Mouse (Mus musculus): Measurements from ENCODE around the gene Zfp213.
"Not testable (repeated sequence)": the region's sequence is repeated elsewhere in the genome, so short reads cannot be mapped to it uniquely, and the experiment has no call there.

Zfp213 gene

GRCm38 (mm10) chr17:23563595-23564367, at the start of gene Zfp213:
Gene Zfp213 (minus strand): TSS chr17:23564238.
- DNase-seq: peak; percentile 98

DNA sequence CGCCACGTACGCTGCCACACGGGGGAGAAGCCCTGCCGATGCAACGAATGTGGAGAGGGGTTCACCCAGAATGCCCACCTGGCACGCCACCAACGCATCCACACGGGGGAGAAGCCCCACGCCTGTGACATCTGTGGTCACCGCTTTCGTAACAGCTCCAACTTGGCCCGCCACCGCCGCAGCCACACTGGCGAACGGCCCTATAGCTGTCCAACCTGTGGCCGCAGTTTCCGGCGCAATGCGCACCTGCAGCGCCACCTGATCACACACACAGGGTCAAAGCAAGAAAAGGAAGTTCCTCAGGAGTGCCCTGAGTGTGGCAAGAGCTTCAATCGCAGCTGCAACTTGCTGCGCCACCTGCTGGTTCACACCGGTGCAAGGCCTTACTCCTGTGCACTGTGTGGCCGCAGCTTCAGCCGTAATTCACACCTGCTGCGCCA, 46.3 kb upstream of the Zfp213 start:
- DNase-seq: peak; percentile 40

GRCm38 (mm10) chr17:23609612-23610011, 45.6 kb upstream of the Zfp213 start:
- no peak for DNase-seq

DNA sequence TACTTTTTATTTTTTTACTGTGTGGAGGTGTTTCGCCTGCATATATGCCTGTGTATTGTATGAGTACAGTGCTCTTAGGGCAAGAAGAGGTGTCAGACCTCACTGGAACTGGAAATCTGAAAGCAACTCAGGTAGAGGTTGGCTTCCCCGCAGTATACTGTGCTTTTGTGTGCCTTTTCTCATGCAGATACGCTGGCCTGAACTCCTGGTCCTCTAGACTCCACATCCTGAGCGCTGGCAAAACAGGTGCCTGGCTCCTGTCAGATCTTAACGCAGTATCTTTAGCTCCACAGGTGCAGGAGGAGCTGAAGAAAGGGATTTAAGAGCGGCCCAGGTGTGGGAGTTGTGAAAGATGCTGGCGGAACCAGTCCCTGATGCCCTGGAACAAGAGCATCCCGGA, 41.2 kb upstream of the Zfp213 start:
- DNase-seq: no peak

DNA sequence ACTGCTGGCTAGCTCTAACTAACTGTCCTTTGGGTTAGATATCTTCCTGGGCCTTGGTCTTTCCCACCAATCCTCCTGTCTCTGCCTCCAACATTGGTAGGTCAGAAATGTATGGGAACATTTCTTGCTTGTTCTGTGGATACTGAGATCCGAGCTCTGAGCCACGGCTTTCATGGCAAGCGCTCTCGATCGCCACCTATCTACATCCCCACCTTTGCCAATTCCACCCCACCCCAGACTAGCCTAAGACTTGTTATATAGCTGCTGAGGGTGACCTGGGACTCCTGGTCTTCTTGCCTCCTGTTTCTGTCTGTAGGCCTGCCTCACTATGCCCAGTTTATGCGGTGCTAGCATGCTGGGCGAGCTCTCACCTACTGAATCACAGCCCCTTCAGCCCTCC, 40.4 kb upstream of the Zfp213 start:
- no peak for DNase-seq

- peak; percentile 63 for DNase-seq
Measured at GRCm38 (mm10) chr17:23603542-23603941, 39.5 kb upstream of the Zfp213 start.

- no peak for DNase-seq
Measured at GRCm38 (mm10) chr17:23603077-23603476, 39.0 kb upstream of the Zfp213 start.

DNA sequence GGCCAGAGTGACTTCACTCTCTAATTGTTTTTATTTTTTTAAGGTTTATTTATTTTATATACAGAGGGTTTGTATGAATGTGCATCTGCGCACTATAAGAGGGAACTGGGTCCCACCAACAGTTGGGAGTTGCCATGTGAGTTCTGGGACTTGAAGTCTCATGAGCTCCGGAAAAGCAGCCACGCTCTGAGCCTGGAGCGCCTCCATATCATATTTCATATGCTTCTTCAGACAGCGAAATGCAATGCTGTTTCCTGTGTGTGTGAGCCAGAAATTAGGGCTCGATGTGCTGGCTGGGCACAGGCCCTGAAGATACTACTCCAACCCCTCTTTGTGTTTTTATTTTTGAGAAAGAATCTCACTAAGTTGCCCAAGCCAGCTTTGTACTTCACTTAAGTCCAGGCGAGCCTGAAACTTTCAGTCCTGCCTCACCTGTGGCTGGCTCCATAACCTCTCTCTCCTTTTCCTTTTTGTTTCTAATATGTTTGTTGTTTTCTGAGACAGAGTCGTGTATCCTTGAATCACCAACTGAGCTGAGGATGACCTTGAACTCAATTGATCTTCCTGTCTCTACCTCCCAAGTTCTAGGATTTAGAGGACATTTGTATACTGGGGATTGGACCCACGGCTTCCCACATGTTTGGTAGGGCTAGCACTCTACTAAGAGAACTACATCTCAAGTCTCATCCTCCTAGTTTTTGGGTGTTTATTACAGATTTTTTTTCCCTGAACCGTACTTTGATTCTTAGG, 38.0 kb upstream of the Zfp213 start:
- no peak for DNase-seq

DNA sequence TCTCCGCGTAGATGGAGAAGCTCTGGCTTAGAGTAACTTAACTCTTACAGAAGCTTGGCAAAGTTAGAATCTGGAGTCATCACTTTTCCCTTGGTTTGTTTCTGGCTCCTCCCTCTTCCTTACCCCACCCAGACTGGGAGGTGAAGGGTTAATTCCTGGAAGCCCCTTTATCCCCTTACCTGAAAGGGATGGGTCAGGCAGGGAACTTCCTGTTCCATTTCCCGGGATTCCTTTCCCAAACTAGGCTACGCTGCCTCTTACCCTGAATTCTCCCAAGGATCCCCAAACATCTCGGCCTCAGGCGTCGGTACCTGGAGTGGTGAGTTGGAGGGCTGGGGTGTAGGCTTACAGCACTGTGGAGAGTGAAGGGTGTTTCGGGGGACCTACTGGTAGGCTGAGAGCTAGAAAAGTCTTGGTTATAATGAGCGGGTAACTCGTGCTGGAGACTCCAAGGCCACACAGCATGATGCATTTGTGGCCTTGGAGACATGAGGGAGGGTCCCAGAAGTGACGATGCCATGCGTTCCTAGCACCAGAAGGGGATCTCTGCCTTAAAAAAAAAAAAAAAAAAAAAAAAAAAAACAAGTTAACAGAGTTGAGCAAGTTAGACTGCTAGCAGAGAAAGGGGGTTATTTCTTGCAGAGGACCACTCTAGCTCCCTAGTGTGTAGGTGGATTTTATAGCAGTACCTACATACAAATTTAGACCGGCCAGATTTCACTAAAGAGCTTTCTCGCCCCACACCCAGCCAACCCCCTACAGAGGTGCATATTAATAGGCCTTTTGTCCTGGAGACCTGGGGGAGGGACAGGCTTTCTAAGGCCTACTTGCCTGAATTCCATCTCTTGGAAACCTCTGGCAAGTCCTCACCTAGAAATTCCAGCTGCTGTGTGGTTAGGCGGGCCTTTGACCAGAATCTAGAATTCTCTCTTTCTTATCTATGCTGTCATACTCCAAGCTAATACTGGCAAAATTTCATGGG, 36.9 kb upstream of the Zfp213 start, which contains the start of gene Zscan10:
Zscan10 (plus strand) TSS at position 216 of the 982 bp plus-strand sequence.
- DNase-seq: no peak

DNA sequence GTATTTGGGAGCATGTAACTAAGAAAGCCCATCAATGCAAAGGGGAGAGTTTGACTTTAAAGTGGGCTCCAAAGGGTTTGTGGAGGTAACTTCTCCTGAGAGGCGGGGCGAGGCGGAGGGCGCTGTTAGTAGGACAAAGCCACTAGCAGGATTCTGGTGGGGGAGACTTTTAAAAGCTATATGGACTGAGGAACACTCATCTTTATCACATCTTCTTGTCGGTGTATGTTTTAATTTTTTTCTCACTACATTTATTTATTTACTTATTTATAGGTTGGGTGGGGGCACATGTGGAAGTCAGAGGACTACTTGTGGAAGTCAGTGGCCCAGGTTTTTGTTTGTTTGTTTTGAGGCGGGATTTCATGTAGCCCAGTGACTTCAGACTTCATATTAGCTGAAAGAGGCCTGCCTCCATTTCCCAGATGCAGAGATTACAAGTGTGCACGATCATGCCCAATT, 35.6 kb upstream of the Zfp213 start:
- no peak for DNase-seq

GRCm38 (mm10) chr17:23598582-23599552, 34.8 kb upstream of the Zfp213 start, which contains the start of gene Zfp13:
Gene Zfp13 (minus strand): TSS chr17:23599487.
- peak; percentile 96 for DNase-seq

GRCm38 (mm10) chr17:23595139-23595538, 31.1 kb upstream of the Zfp213 start:
- DNase-seq: not testable (repeated sequence)

DNA sequence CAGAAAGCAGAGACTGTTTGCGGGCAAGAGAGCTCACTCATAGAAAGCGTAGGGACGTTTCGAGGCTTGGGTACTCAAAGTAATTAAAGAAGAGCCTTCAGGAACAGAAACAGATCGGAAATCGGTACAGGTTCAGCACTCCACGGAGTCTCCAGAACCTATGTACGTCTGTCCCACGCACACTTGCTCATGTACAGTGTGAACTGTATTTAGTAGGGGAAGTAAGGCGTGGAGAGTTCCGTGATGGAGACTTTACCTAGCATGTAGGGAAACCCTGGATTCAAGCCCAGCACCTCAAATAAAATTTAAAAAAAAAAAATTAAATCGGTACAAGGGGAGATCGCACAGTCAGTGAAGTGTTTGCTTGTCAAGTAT, 28.9 kb upstream of the Zfp213 start:
- no peak for DNase-seq

GRCm38 (mm10) chr17:23592208-23592925, 28.3 kb upstream of the Zfp213 start:
- peak; percentile 98 for DNase-seq

- DNase-seq: no peak
Measured at GRCm38 (mm10) chr17:23587253-23587652, 23.2 kb upstream of the Zfp213 start.

DNA sequence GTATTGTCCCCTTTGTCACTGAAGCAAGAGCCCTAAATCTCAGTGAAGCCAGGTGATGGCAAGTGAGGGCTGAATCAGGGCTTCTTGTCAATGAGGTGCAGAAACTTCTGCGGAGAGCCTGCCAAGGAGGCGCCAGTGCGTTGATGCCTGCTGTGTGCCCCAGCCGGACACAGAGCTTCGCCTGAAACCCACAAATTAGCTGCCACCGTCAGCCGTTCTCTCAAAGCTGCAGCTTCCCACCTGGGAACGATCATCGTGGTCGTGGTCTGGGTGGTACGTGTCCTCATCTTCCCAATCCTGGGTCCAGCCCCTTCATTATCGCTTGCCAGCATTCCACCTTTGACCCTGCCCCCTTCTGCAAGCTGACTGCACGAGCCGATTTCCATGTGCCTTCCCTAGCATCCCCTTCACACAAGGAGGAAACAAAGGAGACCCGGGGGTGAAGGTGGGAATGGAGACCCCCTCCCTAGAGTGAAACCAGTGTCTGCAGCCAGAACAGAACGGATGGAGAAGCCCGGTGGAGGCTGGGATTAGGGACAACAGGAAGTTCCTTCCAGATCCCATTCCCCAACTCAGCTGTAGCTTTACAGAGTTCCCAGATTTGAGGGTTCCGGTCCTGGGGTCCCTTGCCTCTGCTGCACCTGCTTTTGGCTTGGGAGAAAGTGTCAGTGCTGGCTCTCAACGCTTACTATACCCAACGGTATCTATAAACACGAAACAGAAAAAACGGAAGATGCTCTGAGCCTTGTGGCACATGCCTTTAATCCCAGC, 21.9 kb upstream of the Zfp213 start:
- peak; percentile 93 for DNase-seq

DNA sequence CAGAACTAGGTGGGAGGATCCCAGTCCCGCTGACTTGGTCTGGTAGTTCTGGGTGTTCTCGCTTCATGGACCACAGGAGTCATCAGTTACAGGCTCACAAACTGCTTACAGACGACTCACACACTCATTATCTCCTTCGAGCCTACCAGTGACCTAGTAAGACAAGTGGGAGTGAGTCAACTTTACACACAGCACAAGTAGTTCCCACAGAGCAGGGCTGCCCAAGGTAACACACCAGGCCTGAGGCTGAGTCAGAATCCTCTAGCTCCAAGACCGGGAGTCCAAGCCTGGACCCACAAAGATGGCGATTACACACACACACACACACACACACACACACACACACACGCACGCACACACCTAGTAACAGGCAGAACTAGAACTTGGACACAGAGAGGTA, 20.7 kb upstream of the Zfp213 start:
- no peak for DNase-seq

DNA sequence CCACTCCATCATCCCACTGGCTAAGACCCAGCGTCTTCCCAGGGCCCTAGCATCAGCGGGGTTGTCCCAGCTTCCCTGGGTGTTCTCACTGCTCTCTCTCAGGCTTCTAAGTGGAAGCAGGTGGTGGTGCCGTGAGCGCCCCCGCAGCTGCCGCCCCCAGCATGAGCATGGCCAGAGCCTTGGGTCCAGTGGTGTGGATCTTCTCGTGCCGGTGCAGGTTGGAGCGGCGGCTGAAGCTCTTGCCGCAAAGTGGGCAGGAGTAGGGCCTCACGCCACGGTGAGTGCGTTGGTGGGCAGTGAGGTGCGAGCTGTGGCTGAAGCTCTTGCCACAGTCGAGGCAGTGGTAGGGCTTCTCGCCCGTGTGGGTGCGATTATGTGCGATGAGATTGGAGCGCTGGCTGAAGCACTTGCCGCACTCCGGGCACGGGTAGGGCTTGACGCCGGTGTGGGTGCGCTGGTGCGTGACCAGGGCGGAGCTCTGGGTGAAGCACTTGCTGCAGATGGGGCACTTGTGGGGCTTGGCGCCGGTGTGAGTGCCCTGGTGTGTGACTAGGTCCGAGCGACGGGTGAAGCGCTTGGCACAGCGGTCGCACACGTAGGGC, 12.0 kb upstream of the Zfp213 start:
- DNase-seq: no peak

DNA sequence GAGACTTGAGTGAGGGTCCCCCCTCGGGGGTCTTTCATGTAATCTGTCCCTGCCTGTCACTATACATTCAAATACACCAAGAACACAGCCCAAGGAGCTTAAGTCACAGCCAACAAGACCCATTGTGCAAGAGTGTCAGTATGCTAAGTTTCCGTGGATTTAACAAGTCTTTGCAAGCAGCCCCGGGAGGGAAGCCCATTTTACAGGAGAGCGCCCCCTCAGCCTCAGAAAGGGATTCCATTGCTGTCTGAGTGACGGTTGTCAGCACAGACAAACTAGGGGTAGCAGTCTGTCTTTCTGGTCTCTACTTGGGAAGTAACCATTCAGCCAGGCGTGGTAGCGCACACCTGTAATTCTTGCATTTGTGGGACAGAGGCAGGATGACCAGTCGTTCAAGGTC, 10.1 kb upstream of the Zfp213 start:
- DNase-seq: no peak

DNA sequence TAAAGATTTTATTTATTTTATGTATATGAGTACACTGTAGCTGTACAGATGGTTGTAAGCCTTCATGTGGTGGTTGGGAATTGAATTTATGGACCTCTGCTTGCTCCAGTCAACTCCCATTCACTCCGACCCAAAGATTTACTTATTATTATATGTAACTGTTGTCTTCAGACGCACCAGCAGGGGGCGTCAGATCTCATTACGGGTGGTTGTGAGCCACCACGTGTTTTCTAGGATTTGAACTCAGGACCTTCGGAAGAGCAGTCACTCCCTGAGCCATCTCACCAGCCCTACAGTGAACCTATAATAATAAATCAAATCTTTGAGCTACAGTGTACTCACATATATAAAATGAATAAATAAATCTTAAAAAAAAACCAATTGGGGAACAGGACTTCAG, 8.0 kb upstream of the Zfp213 start:
- no peak for DNase-seq

Measured in retina, postnatal 1 day (tissue).